Mouse (Mus musculus) CH12.LX (cell line): ENCODE measurements at regions not wholly inside any gene's neighbourhood (a gene's known extent, or its start where the extent isn't known, plus 50 kb on each side); places are given as distances from the start of the nearest gene placed in this dataset.

Source experiments
- DNase-seq: peaks from one replicate; pipeline ENCODE4 v3.0.0-alpha.2; 2013; ENCODE audit errors: extremely low read depth
- H3K27ac ChIP-seq: 2 replicates; pipeline ENCODE4 v1.5.1; 2012; ENCODE audit warnings: low read depth, mild to moderate bottlenecking, control low read depth, moderate library complexity; ENCODE audit not compliant: insufficient read depth
- H3K27me3 ChIP-seq: replicated peaks from 2 replicates; pipeline ENCODE3; 2012; ENCODE audit warnings: inconsistent platforms
- H3K36me3 ChIP-seq, 2 experiments: replicated peaks in 1 of 2; 2 replicates each; pipeline versions ENCODE3 to v1.6.1; 2012; ENCODE audit warnings: inconsistent platforms in 1 of 2, low read length in 1 of 2, mild to moderate bottlenecking in 1 of 2, mixed read lengths in 1 of 2, moderate library complexity in 1 of 2; ENCODE audit not compliant: control insufficient read depth in 1 of 2, insufficient read depth in 1 of 2
- H3K4me1 ChIP-seq, 2 experiments: 2 replicates each; pipeline ENCODE4 v1.6.1; 2012; ENCODE audit warnings: inconsistent platforms in 1 of 2, moderate library complexity in 1 of 2; ENCODE audit not compliant: insufficient read depth in 2 of 2, control insufficient read depth in 1 of 2
- H3K4me2 ChIP-seq: 2 replicates; pipeline ENCODE4 v1.6.1; 2012; ENCODE audit warnings: low read depth, mild to moderate bottlenecking, control low read depth; ENCODE audit not compliant: poor library complexity, insufficient read depth, severe bottlenecking
- H3K4me3 ChIP-seq, 3 experiments: fragments of 150-350 bp in 1 of 3; sonication (generic) in 1 of 3; replicated peaks in 1 of 3; 2 replicates each; pipeline versions ENCODE3 to v1.5.1; 2011 to 2012; ENCODE audit warnings: low read depth in 2 of 3, low read length in 2 of 3, mild to moderate bottlenecking in 2 of 3, moderate library complexity in 2 of 3, control low read depth in 1 of 3, improper control_type of control experiment in 1 of 3, inconsistent platforms in 1 of 3, mixed read lengths in 1 of 3; ENCODE audit not compliant: poor library complexity in 1 of 3
- H3K79me2 ChIP-seq: replicated peaks from 2 replicates; pipeline ENCODE4 v1.6.1; 2012; ENCODE audit warnings: mild to moderate bottlenecking, moderate library complexity; ENCODE audit not compliant: control insufficient read depth, poor library complexity, insufficient read depth, severe bottlenecking; ENCODE audit errors: extremely low read depth
- H3K9ac ChIP-seq: 2 replicates; pipeline ENCODE4 v1.6.1; 2012; ENCODE audit warnings: low read depth, mild to moderate bottlenecking, control low read depth, moderate library complexity; ENCODE audit not compliant: insufficient read depth
- H3K9me3 ChIP-seq: replicated peaks from 2 replicates; pipeline ENCODE3; 2012; ENCODE audit warnings: low read length, inconsistent platforms, mixed read lengths
- CHD1 ChIP-seq: IDR thresholded peaks from 2 replicates; pipeline ENCODE4 v1.6.1; 2012; ENCODE audit warnings: low read depth, low read length, improper control_type of control experiment, inconsistent platforms
- CHD2 ChIP-seq: IDR thresholded peaks from 2 replicates; pipeline ENCODE4 v1.6.1; 2011; ENCODE audit warnings: low read length, improper control_type of control experiment
- E2F4 ChIP-seq: IDR thresholded peaks from 2 replicates; pipeline ENCODE4 v1.6.1; 2011; ENCODE audit warnings: low read depth, low read length, improper control_type of control experiment; ENCODE audit not compliant: insufficient replicate concordance
- ELF1 ChIP-seq: IDR thresholded peaks from 2 replicates; pipeline ENCODE4 v1.6.1; 2014; ENCODE audit warnings: low read depth, mild to moderate bottlenecking, inconsistent platforms, low read length, improper control_type of control experiment
- EP300 ChIP-seq: IDR thresholded peaks from 2 replicates; pipeline ENCODE4 v1.6.1; 2011; ENCODE audit warnings: low read length, improper control_type of control experiment
- ETS1 ChIP-seq: conservative IDR thresholded peaks from 2 replicates; pipeline ENCODE4 v1.6.1; 2012; ENCODE audit warnings: low read depth, mild to moderate bottlenecking, inconsistent platforms, low read length, improper control_type of control experiment, moderate library complexity
- GABPA ChIP-seq: IDR thresholded peaks from 2 replicates; pipeline ENCODE4 v1.6.1; 2012; ENCODE audit warnings: low read depth, low read length, improper control_type of control experiment, inconsistent platforms; ENCODE audit not compliant: insufficient replicate concordance
- KAT2A ChIP-seq: IDR thresholded peaks from 2 replicates; pipeline ENCODE4 v1.6.1; 2012; ENCODE audit warnings: low read length, improper control_type of control experiment, inconsistent platforms; ENCODE audit not compliant: insufficient replicate concordance
- MAX ChIP-seq: IDR thresholded peaks from 2 replicates; pipeline ENCODE4 v1.6.1; 2011; ENCODE audit warnings: low read length, improper control_type of control experiment
- MYC ChIP-seq: IDR thresholded peaks from 2 replicates; pipeline ENCODE4 v1.6.1; 2011; ENCODE audit warnings: low read depth, mild to moderate bottlenecking, improper control_type of control experiment, low read length
- POLR2A ChIP-seq: IDR thresholded peaks from 2 replicates; pipeline ENCODE4 v1.6.1; 2011; ENCODE audit warnings: low read depth, mild to moderate bottlenecking, improper control_type of control experiment, low read length
- RCOR1 ChIP-seq: conservative IDR thresholded peaks from 2 replicates; pipeline ENCODE4 v1.6.1; 2012; ENCODE audit warnings: low read depth, mild to moderate bottlenecking, inconsistent platforms, low read length, improper control_type of control experiment
- SIN3A ChIP-seq: IDR thresholded peaks from 2 replicates; pipeline ENCODE4 v1.6.1; 2012; ENCODE audit warnings: low read length, improper control_type of control experiment, inconsistent platforms
- SMC3 ChIP-seq: IDR thresholded peaks from 2 replicates; pipeline ENCODE4 v1.6.1; 2011; ENCODE audit warnings: low read depth, low read length, improper control_type of control experiment
- TBP ChIP-seq: conservative IDR thresholded peaks from 2 replicates; pipeline ENCODE4 v1.6.1; 2011; ENCODE audit warnings: low read depth, low read length, improper control_type of control experiment
- USF2 ChIP-seq: conservative IDR thresholded peaks from 2 replicates; pipeline ENCODE4 v1.6.1; 2011; ENCODE audit warnings: low read depth, low read length, improper control_type of control experiment
- ZC3H11A ChIP-seq: IDR thresholded peaks from 2 replicates; pipeline ENCODE4 v1.6.1; 2012; ENCODE audit warnings: low read depth, mild to moderate bottlenecking, inconsistent platforms, low read length, improper control_type of control experiment
- ZNF384 ChIP-seq: IDR thresholded peaks from 2 replicates; pipeline ENCODE4 v1.6.1; 2012; ENCODE audit warnings: low read depth, low read length, improper control_type of control experiment, inconsistent platforms
- dilution Hi-C: fragments of 300-500 bp; cut with MboI; formaldehyde crosslinking; loops from 2 replicates; pipeline ENCODE4 v1.14.3; 2020; ENCODE audit warnings: low sequenced_read_pairs; ENCODE audit not compliant: extremely low pct_unique_long_range_greater_than_20kb, extremely low pct_ligation_motif_present
- in situ Hi-C: fragments of 300-500 bp; cut with MboI; formaldehyde crosslinking; loops from 3 replicates; pipeline ENCODE4 v1.14.3; 2019; ENCODE audit warnings: low sequenced_read_pairs, low pct_ligation_motif_present, low pct_unique_long_range_greater_than_20kb, mixed read lengths

- Histone ChIP-seq H3K36me3 (no peaks in the 10 kb centered on the region), H3K9me3 (no peaks in the 10 kb centered on the region), H3K27me3 (peaks cover 50% of the 10 kb centered on the region), H3K27ac (no peak overlapping the region), H3K79me2 (no peaks in the 10 kb centered on the region), H3K4me1 (no peaks in the 10 kb centered on the region), H3K9ac (no peak overlapping the region), H3K4me2 (no peak overlapping the region), H3K4me3 (no peak overlapping the region)
- TF ChIP-seq USF2 (no peak), ETS1 (no peak), SIN3A (no peak), ELF1 (no peak), ZNF384 (no peak), EP300 (no peak), SMC3 (no peak), CHD2 (no peak), ZC3H11A (no peak), POLR2A (no peak), RCOR1 (no peak), MAX (no peak), E2F4 (no peak), GABPA (no peak)
- in situ Hi-C loops = no loop called here
- DNase-seq = no peak
- dilution Hi-C loops = no loop called here
Measured at GRCm38 (mm10) chr13:53904471-53904870, 151.0 kb downstream of the Drd1 start.

GRCm38 (mm10) chr13:53903626-53904025 is 151.9 kb downstream of the Drd1 start:
- TF ChIP-seq ZC3H11A (no peak), USF2 (no peak), MYC (no peak), TBP (no peak), CHD1 (no peak), KAT2A (no peak), E2F4 (no peak)
- TF ChIP-seq, all 38 proteins: peak for 0
- H3K4me1 ChIP-seq = no peaks in the 10 kb centered on the region
- dilution Hi-C loops (no loop called here), in situ Hi-C loops (no loop called here)
- no peaks in the 10 kb centered on the region for H3K36me3 ChIP-seq
- no peaks in the 10 kb centered on the region for H3K79me2 ChIP-seq
- H3K4me2 ChIP-seq = no peak overlapping the region
- H3K27me3 ChIP-seq = peaks cover 46% of the 10 kb centered on the region
- DNase-seq = no peak
- no peak overlapping the region for H3K4me3 ChIP-seq
- H3K9me3 ChIP-seq = no peaks in the 10 kb centered on the region
- no peak overlapping the region for H3K27ac ChIP-seq
- no peak overlapping the region for H3K9ac ChIP-seq
